Mouse (Mus musculus): Measurements from ENCODE around the gene Creb5. TPM values are rescaled to one million over a fixed set of nuclear protein-coding genes. Genes with fewer than 3 reads are reported as not detected.
A peak's percentile ranks its signal among the peaks of the same experiment; 100 is the strongest.

The Creb5 gene
- polyA plus RNA-seq, 1 experiment from 2014 or later: 2.8 TPM

DNA sequence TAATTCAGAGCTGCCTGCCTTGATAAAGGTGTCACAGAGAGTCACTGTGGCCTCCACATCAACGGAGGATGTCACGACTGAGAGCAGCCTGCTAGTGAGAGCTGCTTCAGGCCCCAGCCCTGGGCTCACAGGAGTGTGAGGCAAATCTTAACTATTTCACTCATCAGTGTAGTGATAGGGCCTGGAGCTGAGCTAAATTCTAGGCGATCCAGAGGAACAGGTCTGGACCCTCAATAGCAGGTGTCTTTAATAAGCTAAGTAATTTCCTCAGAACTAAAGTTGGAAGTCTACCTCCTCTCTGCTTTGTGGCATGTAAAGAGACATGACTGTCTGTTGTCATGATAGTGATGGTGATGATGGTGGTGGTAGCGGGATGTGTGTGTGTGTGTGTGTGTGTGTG is 283.8 kb downstream of the Creb5 start:
- WGBS: 87% methylated on average over 4 of the region's 4 CpGs
- Histone ChIP-seq H3K36me3 (ENCODE audit: control insufficient read depth, insufficient read depth) (no peaks in the 10 kb centered on the region), H3K9me3 (ENCODE audit: control insufficient read depth) (no peaks in the 10 kb centered on the region), H3K9ac (ENCODE audit: low read depth, low read length) (no peak overlapping the region), H3K4me3 (ENCODE audit: low read depth, low read length) (no peak overlapping the region), H3K4me2 (replicated peaks; ENCODE audit: low read depth) (no peak overlapping the region), H3K4me1 (replicated peaks; ENCODE audit: control insufficient read depth, insufficient read depth, low read length) (no peaks in the 10 kb centered on the region), H3K27me3 (replicated peaks; ENCODE audit: control insufficient read depth, insufficient read depth, low read length) (no peaks in the 10 kb centered on the region), H3K27ac (ENCODE audit: low read depth, low read length) (no peak overlapping the region)
- no peak for TF ChIP-seq CTCF (IDR thresholded peaks at IDR 0.05; ENCODE audit: low read depth)
- no peak for ATAC-seq

DNA sequence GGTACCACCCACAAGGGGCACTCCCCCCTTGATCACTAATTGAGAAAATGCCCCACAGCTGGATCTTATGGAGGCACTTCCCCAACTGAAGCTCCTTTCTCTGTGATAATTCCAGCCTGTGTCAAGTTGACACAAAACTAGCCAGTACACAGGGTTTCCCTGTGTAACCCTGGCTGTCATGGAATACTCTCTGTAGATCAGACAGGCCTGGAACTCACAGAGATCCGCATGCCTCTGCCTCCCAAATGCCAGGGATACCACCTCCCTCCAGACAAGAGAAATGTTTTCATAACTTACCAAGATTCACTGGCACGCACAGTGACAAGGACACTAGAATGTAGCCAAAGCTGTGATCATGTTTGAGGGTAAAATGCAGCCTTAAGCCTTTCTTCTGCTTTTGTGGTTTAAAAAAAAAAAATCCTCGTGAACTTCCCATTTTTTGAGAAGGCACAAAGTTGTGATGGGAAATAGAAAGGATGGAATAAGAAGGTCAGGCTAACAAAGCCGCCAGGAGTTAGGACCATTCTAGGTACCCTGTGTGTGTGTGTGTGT is 284.6 kb downstream of the Creb5 start:
- Histone ChIP-seq H3K9ac (ENCODE audit: low read depth, low read length) (no peak overlapping the region), H3K27ac (ENCODE audit: low read depth, low read length) (no peak overlapping the region), H3K27me3 (replicated peaks; ENCODE audit: control insufficient read depth, insufficient read depth, low read length) (no peaks in the 10 kb centered on the region), H3K9me3 (ENCODE audit: control insufficient read depth) (no peaks in the 10 kb centered on the region), H3K4me3 (ENCODE audit: low read depth, low read length) (no peak overlapping the region), H3K36me3 (ENCODE audit: control insufficient read depth, insufficient read depth) (no peaks in the 10 kb centered on the region), H3K4me1 (replicated peaks; ENCODE audit: control insufficient read depth, insufficient read depth, low read length) (no peaks in the 10 kb centered on the region), H3K4me2 (replicated peaks; ENCODE audit: low read depth) (no peak overlapping the region)
- no peak for ATAC-seq
- 85% methylated on average over 4 of the region's 4 CpGs for WGBS
- no peak for TF ChIP-seq CTCF (IDR thresholded peaks at IDR 0.05; ENCODE audit: low read depth)

DNA sequence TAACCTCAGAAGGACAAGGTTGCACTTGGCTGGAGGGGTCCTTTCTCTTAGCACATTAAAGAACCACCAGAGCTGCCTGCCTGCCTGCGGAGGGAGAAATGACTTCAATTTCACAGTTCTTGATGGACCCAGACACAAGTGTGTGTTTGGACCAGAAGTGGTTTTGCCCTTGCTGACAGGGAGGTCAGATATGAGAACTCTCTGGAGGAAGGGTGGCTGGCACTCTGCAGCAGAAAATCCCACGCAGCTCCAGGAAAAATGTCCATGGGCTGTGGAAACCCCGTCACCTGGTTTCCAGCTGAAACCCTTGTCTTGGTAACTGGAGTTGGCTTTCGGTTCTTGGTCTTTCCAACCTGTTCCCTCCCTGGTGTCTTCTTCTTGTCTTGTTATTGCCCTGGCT is 285.4 kb downstream of the Creb5 start:
- no peaks in the 10 kb centered on the region for H3K27me3 ChIP-seq (replicated peaks; ENCODE audit: control insufficient read depth, insufficient read depth, low read length)
- no peaks in the 10 kb centered on the region for H3K9me3 ChIP-seq (ENCODE audit: control insufficient read depth)
- TF ChIP-seq CTCF (IDR thresholded peaks at IDR 0.05; ENCODE audit: low read depth): no peak
- no peaks in the 10 kb centered on the region for H3K36me3 ChIP-seq (ENCODE audit: control insufficient read depth, insufficient read depth)
- no peak overlapping the region for H3K9ac ChIP-seq (ENCODE audit: low read depth, low read length)
- ATAC-seq: no peak
- no peak overlapping the region for H3K4me2 ChIP-seq (replicated peaks; ENCODE audit: low read depth)
- H3K27ac ChIP-seq (ENCODE audit: low read depth, low read length): no peak overlapping the region
- H3K4me1 ChIP-seq (replicated peaks; ENCODE audit: control insufficient read depth, insufficient read depth, low read length): no peaks in the 10 kb centered on the region
- no peak overlapping the region for H3K4me3 ChIP-seq (ENCODE audit: low read depth, low read length)
- WGBS: 73% methylated on average over 4 of the region's 4 CpGs

DNA sequence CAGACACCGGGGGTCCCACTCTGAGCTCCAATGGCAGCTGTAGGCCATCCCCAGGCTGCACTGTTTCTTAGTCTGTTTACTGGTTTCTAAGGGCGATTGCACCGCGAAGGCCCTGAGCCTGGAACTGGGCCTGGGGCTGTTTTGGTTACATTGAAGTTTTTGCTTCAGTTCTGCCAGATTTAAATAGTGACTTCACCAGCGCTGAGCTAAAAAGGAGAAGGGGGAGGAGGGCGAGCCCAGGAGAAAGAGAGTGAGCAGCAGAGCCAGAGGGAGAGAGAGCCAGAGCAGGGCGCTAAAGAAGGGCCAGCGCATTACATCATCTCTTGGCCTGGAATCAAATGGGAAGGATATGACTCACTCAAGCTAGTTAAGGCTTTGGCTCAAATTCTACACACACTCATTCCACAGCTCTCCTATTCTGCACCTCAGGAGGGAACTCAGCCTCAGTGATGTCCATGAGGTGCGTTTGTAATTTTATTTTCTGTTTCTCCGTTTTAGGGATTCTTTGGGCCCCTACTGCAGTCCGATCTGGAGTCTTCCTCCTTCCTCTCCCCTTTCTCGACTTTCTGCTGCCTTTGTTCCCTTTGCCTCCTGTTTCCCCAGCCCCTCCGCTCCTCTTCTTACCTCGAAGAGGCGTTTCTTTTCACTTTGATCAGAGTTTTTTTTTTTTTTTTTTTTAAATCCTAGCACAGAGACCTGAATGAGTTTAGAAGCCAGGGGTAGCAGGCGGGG is 286.1 kb downstream of the Creb5 start:
- peak overlapping the region; percentile 57 for H3K4me2 ChIP-seq (replicated peaks; ENCODE audit: low read depth)
- H3K36me3 ChIP-seq (ENCODE audit: control insufficient read depth, insufficient read depth): no peaks in the 10 kb centered on the region
- H3K27me3 ChIP-seq (replicated peaks; ENCODE audit: control insufficient read depth, insufficient read depth, low read length): no peaks in the 10 kb centered on the region
- no peaks in the 10 kb centered on the region for H3K4me1 ChIP-seq (replicated peaks; ENCODE audit: control insufficient read depth, insufficient read depth, low read length)
- no peak overlapping the region for H3K27ac ChIP-seq (ENCODE audit: low read depth, low read length)
- peak overlapping the region; percentile 34 for H3K9ac ChIP-seq (ENCODE audit: low read depth, low read length)
- peak; percentile 71 for ATAC-seq
- no peaks in the 10 kb centered on the region for H3K9me3 ChIP-seq (ENCODE audit: control insufficient read depth)
- peak overlapping the region; percentile 38 for H3K4me3 ChIP-seq (ENCODE audit: low read depth, low read length)
- 17% methylated on average over 15 of the region's 16 CpGs for WGBS
- no peak; the same call in 1 of the 2 replicates for TF ChIP-seq CTCF (IDR thresholded peaks at IDR 0.05; ENCODE audit: low read depth)

DNA sequence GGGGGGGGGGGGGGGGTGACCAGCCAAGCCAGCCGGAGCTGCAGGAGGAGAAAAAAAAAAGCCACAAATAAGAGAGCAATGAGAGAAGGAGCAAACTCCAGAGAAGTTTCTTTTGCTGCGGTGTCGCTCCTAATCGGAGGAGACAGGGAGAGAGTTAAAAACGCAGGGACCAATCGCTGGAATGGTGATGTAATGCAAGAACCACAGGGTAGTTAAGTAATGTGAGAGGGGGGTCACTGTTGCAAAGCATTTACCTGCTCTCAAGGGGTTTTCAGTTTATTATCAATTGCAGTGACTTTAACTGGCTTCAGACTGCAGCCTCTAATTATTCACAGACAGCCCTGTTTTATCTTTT is 286.6 kb downstream of the Creb5 start:
- WGBS: 3% methylated on average over 6 of the region's 6 CpGs
- peak overlapping the region; percentile 34 for H3K9ac ChIP-seq (ENCODE audit: low read depth, low read length)
- no peak for ATAC-seq
- peak overlapping the region; percentile 38 for H3K4me3 ChIP-seq (ENCODE audit: low read depth, low read length)
- TF ChIP-seq CTCF (IDR thresholded peaks at IDR 0.05; ENCODE audit: low read depth): no peak
- H3K27me3 ChIP-seq (replicated peaks; ENCODE audit: control insufficient read depth, insufficient read depth, low read length): no peaks in the 10 kb centered on the region
- H3K4me1 ChIP-seq (replicated peaks; ENCODE audit: control insufficient read depth, insufficient read depth, low read length): no peaks in the 10 kb centered on the region
- no peak overlapping the region for H3K27ac ChIP-seq (ENCODE audit: low read depth, low read length)
- no peaks in the 10 kb centered on the region for H3K36me3 ChIP-seq (ENCODE audit: control insufficient read depth, insufficient read depth)
- H3K4me2 ChIP-seq (replicated peaks; ENCODE audit: low read depth): peak overlapping the region; percentile 57
- H3K9me3 ChIP-seq (ENCODE audit: control insufficient read depth): no peaks in the 10 kb centered on the region

DNA sequence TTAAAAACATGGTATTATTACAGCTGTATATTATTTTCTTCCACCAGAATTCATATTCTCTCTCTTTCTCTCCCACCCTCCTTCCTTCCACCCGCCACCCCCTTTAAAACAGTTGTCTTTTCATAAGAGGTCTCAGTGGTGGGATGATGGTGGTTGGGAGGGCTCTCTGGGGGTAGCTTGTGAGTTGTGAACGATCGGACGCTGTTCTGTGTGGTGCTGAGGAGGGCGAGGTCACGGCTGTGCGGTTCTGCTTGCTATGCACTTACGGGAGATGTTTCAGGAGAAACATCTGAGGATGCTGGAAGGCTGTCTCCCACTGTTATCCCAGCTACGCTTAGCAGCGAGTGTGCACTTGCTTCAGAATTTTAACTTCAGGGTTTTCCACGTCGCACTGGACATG is 287.0 kb downstream of the Creb5 start:
- TF ChIP-seq CTCF (IDR thresholded peaks at IDR 0.05; ENCODE audit: low read depth): no peak
- no peak for ATAC-seq
- peak overlapping the region; percentile 38 for H3K4me3 ChIP-seq (ENCODE audit: low read depth, low read length)
- WGBS: 60% methylated on average over 12 of the region's 12 CpGs
- no peaks in the 10 kb centered on the region for H3K4me1 ChIP-seq (replicated peaks; ENCODE audit: control insufficient read depth, insufficient read depth, low read length)
- H3K27ac ChIP-seq (ENCODE audit: low read depth, low read length): no peak overlapping the region
- no peaks in the 10 kb centered on the region for H3K27me3 ChIP-seq (replicated peaks; ENCODE audit: control insufficient read depth, insufficient read depth, low read length)
- peak overlapping the region; percentile 34; the same call in 1 of the 2 replicates for H3K9ac ChIP-seq (ENCODE audit: low read depth, low read length)
- H3K9me3 ChIP-seq (ENCODE audit: control insufficient read depth): no peaks in the 10 kb centered on the region
- H3K36me3 ChIP-seq (ENCODE audit: control insufficient read depth, insufficient read depth): no peaks in the 10 kb centered on the region
- peak overlapping the region; percentile 57 for H3K4me2 ChIP-seq (replicated peaks; ENCODE audit: low read depth)

All from intestine, postnatal 0 days (tissue).